9 mouse cellular contexts compared by ENCODE assay signal in genomic region chr7:143506675-143507074, GRCm38 (mm10). TPM values are rescaled to one million over a fixed set of nuclear protein-coding genes. Genes with fewer than 3 reads are reported as not detected.
DNase-seq lines count a peak whose midpoint lies in the region; ATAC-seq lines count a peak whose summit lies in the region.
"Had no signal": no experiment of that assay in that cellular context is flagged by ENCODE, and none has a peak within 500 bp of the region (broad histone marks: within the 10 kb centered on the region; RNA-seq: fewer than 3 reads in every experiment).

No protein-coding gene starts in this region.

- no peak overlapping the region for H3K27ac ChIP-seq in heart, embryonic 11.5 days (ENCODE audit: low read depth, low read length)
- H3K27ac ChIP-seq: liver, embryonic 15.5 days had no signal

- WGBS in heart, embryonic 11.5 days (ENCODE audit: insufficient replicate concordance): 22% methylated on average over 7 of the region's 7 CpGs

- H3K9me3 ChIP-seq in heart, embryonic 11.5 days (replicated peaks; ENCODE audit: control insufficient read depth, low read length): no peaks in the 10 kb centered on the region
- H3K9me3 ChIP-seq: liver, embryonic 15.5 days had no signal

- H3K4me2 ChIP-seq in heart, embryonic 11.5 days: no peak overlapping the region
- H3K4me2 ChIP-seq: liver, embryonic 15.5 days had no signal

- H3K4me1 ChIP-seq in heart, embryonic 11.5 days (ENCODE audit: control insufficient read depth, insufficient read depth, low read length): peaks cover 13% of the 10 kb centered on the region; the same call in 1 of the 2 replicates

- ATAC-seq in heart, embryonic 11.5 days (replicated peaks; ENCODE audit: insufficient number of reproducible peaks, low FRiP score, low TSS enrichment): no peak
- ATAC-seq in megakaryocyte-erythroid progenitor cell, adult 5-6 weeks (replicated peaks; ENCODE audit: low FRiP score, low TSS enrichment, poor library complexity, severe bottlenecking): peak; percentile 52

- H3K36me3 ChIP-seq in heart, embryonic 11.5 days (ENCODE audit: control insufficient read depth, insufficient read depth, low read length): no peaks in the 10 kb centered on the region
- H3K36me3 ChIP-seq: liver, embryonic 15.5 days had no signal

- no peak overlapping the region for H3K4me3 ChIP-seq in heart, embryonic 11.5 days (ENCODE audit: low read depth, low read length)
- H3K4me3 ChIP-seq: liver, embryonic 15.5 days had no signal

- intact Hi-C loops in heart, postnatal 10 days (cut with DNase I): loop anchor here (1.0 kb wide), 1 partner anchor 26 kb away; no protein-coding TSS in a partner anchor

- H3K9ac ChIP-seq in heart, embryonic 11.5 days (ENCODE audit: low read depth, low read length): no peak overlapping the region
- H3K9ac ChIP-seq: liver, embryonic 15.5 days had no signal

- peak; percentile 46 to 66 for DNase-seq in heart, postnatal 10 days
- peak; percentile 78 for DNase-seq in CD4-positive, CD25-positive, alpha-beta regulatory T cell, adult 2 months (ENCODE audit: low read depth, low spot score)
- DNase-seq in adipocyte (ENCODE audit: low spot score): peak; percentile 16
- DNase-seq in embryo, embryonic 9.5 days (ENCODE audit: extremely low spot score): peak; percentile 39
- DNase-seq in layer of hippocampus, adult 11-12 months (ENCODE audit: low spot score): peak; percentile 42
- DNase-seq in thymus, postnatal 14 days: peak; percentile 74

- peaks cover 30% of the 10 kb centered on the region for H3K27me3 ChIP-seq in heart, embryonic 11.5 days (ENCODE audit: control insufficient read depth, insufficient read depth, low read length)

RNA-seq across cellular contexts. Expression of gene Phlda2, which starts 3.7 kb away (rescaled TPM):
- not detected for total RNA-seq in heart, postnatal 10 days (2021)
- 1.3 and 2.6 TPM in 2 replicates for polyA plus RNA-seq in heart, embryonic 11.5 days (2014; fragmentation: Nextera tagmentation; extraction: Ambion mirVana)
- total RNA-seq in megakaryocyte-erythroid progenitor cell, adult 5-6 weeks (2014; fragmentation: Nextera tagmentation): 8.4 and 8.5 TPM in 2 replicates
- 6.2 and 15.8 TPM in 2 replicates for total RNA-seq in megakaryocyte-erythroid progenitor cell, adult 5-6 weeks (2017)

RNA-seq across cellular contexts. Expression of gene Slc22a18, which starts 33.1 kb away (rescaled TPM):
- under 1 TPM; 0.43 to 0.50 TPM for total RNA-seq in heart, postnatal 10 days (2021)
- 0.52 and 0.87 TPM in 2 replicates for polyA plus RNA-seq in heart, embryonic 11.5 days (2014; fragmentation: Nextera tagmentation; extraction: Ambion mirVana)
- 0.62 and 3.0 TPM in 2 replicates for total RNA-seq in megakaryocyte-erythroid progenitor cell, adult 5-6 weeks (2014; fragmentation: Nextera tagmentation)
- 1.1 and 2.5 TPM in 2 replicates for total RNA-seq in megakaryocyte-erythroid progenitor cell, adult 5-6 weeks (2017)

RNA-seq across cellular contexts. Expression of gene Nap1l4, which starts 42.2 kb away (rescaled TPM):
- total RNA-seq in heart, postnatal 10 days (2021): 100 to 1,000 TPM; 192 to 197 TPM
- polyA plus RNA-seq in heart, embryonic 11.5 days (2014; fragmentation: Nextera tagmentation; extraction: Ambion mirVana): 121 and 176 TPM in 2 replicates
- 130 and 169 TPM in 2 replicates for total RNA-seq in megakaryocyte-erythroid progenitor cell, adult 5-6 weeks (2014; fragmentation: Nextera tagmentation)
- 222 and 257 TPM in 2 replicates for total RNA-seq in megakaryocyte-erythroid progenitor cell, adult 5-6 weeks (2017)

RNA-seq across cellular contexts. Expression of gene Cdkn1c, which starts 45.8 kb away (rescaled TPM):
- total RNA-seq in heart, postnatal 10 days (2021): 10 to 100 TPM; 47.2 to 48.0 TPM
- 1,643 and 1,679 TPM in 2 replicates for polyA plus RNA-seq in heart, embryonic 11.5 days (2014; fragmentation: Nextera tagmentation; extraction: Ambion mirVana)
- total RNA-seq in megakaryocyte-erythroid progenitor cell, adult 5-6 weeks (2014; fragmentation: Nextera tagmentation): 4.3 TPM in 1 of 2 replicates, not detected in the other
- total RNA-seq in megakaryocyte-erythroid progenitor cell, adult 5-6 weeks (2017): 1.1 and 1.3 TPM in 2 replicates

Comparison
In these comparisons a context has a peak if more than half of its experiments do, and no peak if none do; other contexts are left out.
1. DNase-seq: peak in every context shown above with its lines; median percentile 78 in CD4-positive, CD25-positive, alpha-beta regulatory T cell, adult 2 months; 74 in thymus, postnatal 14 days; 56 in heart, postnatal 10 days; 42 in layer of hippocampus, adult 11-12 months; 39 in embryo, embryonic 9.5 days; 16 in adipocyte.
2. RNA of gene Phlda2, which starts 3.7 kb away (total RNA-seq): 6.2 to 15.8 TPM in megakaryocyte-erythroid progenitor cell, adult 5-6 weeks; not detected in heart, postnatal 10 days; every median in the first group is over 4 times any median in the second.